Mouse (Mus musculus): ENCODE measurements at regions not wholly inside any gene's neighbourhood (a gene's known extent, or its start where the extent isn't known, plus 50 kb on each side); places are given as distances from the start of the nearest gene placed in this dataset.
A peak's percentile ranks its signal among the peaks of the same experiment; 100 is the strongest.

DNA sequence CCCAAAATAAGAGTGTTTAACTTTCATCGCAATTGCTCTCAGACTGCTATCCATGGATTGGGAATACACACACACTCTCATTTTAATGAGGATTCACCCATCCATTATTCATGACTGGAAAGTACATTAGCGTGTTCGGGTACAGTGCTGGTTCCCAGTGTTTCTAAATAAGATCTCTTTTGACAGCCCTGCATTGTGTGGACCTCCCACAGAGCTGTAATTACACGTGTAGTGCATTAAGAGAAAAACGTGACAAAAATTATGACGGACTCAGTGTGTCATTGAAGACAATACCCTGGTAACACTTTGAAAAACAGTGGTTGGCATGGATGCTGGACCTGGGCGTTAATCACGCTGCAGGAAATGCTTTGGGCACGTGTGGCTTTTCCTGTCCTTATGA is 257.6 kb upstream of the Ppp2r3a start:
- no peaks in the 10 kb centered on the region for H3K36me3 ChIP-seq
- no peak overlapping the region for H3K4me2 ChIP-seq (replicated peaks)
- no peak for ATAC-seq (ENCODE audit: low FRiP score, low read depth)
- H3K9me3 ChIP-seq, result no peaks in the 10 kb centered on the region
- H3K4me3 ChIP-seq, result no peak overlapping the region
- 74% methylated on average over 9 of the region's 9 CpGs for WGBS
- no peak overlapping the region for H3K27ac ChIP-seq
- no peaks in the 10 kb centered on the region for H3K27me3 ChIP-seq (replicated peaks)
- H3K9ac ChIP-seq, result no peak overlapping the region
- no peaks in the 10 kb centered on the region for H3K4me1 ChIP-seq

DNA sequence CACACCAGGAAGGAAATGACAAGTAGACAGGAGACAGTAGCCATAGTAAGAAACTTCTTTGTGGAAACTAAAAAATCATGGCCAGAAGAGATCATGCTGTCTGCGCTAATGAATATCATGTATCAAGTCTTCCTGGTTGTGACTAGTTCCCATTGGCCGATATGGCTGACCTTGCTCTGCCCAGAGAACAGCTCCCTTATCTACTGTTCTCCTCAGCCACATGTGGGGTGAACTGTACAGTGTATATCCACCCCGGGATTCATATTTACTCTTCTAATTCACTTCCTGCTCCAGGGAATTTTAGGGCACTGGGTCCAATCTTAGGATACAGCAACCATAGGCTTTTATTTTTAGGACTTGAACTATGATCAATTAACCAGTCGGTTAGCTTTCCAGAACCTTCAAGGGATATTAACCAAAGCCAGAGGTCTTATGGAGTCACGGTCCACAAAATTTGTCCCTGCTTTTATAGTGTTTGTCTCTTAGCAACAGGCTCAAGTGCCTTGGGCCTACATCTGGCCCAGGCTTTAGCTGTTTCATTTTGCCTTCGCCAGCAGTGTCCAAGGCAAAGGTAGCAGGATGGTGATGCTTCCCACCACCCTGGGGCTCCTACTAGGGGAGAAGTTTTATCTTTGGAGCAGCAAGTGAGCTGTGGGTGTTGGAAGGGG is 255.6 kb upstream of the Ppp2r3a start:
- Histone ChIP-seq H3K4me1 (no peaks in the 10 kb centered on the region), H3K9ac (no peak overlapping the region), H3K4me3 (no peak overlapping the region), H3K27me3 (replicated peaks) (no peaks in the 10 kb centered on the region), H3K9me3 (no peaks in the 10 kb centered on the region), H3K36me3 (no peaks in the 10 kb centered on the region), H3K4me2 (replicated peaks) (no peak overlapping the region), H3K27ac (no peak overlapping the region)
- 75% methylated on average over 6 of the region's 6 CpGs for WGBS
- no peak for ATAC-seq (ENCODE audit: low FRiP score, low read depth)

DNA sequence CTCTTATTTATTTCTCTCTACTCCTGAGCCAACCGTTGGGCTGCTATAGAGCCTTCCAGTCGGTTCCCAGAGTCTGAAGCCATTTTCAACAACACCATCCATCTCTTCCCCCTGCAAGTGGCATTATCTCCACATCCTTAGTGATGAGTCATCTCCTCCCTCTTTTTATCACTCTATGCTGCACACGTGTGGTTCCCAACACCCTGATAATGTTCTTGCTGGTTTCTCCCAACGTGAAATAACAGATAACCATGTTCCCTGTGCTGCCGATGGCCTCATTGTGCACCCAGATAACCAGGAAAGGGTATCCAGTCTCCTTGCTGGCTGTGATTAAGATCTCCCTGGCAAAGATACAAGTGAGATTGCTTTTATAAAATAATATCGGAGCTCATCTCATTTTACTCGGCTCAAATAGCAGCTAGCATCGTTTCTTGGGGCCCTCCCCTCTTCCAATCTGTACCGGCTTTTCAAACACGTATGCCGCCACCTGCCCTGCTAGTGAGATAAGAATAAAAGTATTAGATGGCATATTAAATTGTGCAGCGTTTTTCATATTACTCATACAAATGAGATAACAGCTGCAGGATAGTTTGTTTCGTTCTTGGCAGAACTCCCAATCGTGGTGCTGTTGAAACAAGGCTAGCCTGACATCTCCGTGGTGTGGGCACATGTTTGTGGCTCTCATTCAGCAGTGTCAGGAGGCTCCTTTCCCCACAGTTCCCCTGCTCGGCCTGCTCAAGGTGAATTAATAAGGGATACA is 250.3 kb upstream of the Ppp2r3a start:
- H3K9ac ChIP-seq, result no peak overlapping the region
- H3K4me1 ChIP-seq, result no peaks in the 10 kb centered on the region
- ATAC-seq (ENCODE audit: low FRiP score, low read depth), result no peak
- 85% methylated on average over 16 of the region's 16 CpGs for WGBS
- no peaks in the 10 kb centered on the region for H3K9me3 ChIP-seq
- H3K36me3 ChIP-seq, result no peaks in the 10 kb centered on the region
- no peak overlapping the region for H3K4me3 ChIP-seq
- no peak overlapping the region for H3K4me2 ChIP-seq (replicated peaks)
- H3K27ac ChIP-seq, result no peak overlapping the region
- no peaks in the 10 kb centered on the region for H3K27me3 ChIP-seq (replicated peaks)

DNA sequence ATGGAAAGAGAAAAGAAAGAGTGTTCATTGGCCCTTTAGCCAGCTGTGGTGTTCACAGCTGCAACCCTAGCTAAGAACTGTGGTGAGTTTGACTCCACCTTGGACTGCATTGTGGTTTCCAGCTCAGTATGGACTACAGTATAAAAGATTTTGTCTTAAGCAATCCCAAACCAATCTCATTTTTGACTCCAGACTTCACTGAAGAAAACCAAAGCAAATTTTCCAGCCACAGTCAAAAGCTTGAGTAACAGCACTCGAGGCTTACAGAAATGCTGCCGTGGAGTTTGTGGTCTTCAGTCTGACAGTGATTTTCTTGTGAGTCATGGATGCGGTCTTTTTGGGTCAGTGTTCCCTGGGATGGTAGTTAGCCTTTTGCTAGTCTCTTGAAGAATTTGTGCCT is 249.4 kb upstream of the Ppp2r3a start:
- H3K9ac ChIP-seq, result no peak overlapping the region
- no peaks in the 10 kb centered on the region for H3K9me3 ChIP-seq
- H3K4me2 ChIP-seq (replicated peaks), result no peak overlapping the region
- ATAC-seq (ENCODE audit: low FRiP score, low read depth), result no peak
- H3K4me1 ChIP-seq, result no peaks in the 10 kb centered on the region
- no peak overlapping the region for H3K4me3 ChIP-seq
- H3K36me3 ChIP-seq, result no peaks in the 10 kb centered on the region
- 89% methylated on average over 3 of the region's 3 CpGs for WGBS
- H3K27me3 ChIP-seq (replicated peaks), result no peaks in the 10 kb centered on the region
- H3K27ac ChIP-seq, result no peak overlapping the region

DNA sequence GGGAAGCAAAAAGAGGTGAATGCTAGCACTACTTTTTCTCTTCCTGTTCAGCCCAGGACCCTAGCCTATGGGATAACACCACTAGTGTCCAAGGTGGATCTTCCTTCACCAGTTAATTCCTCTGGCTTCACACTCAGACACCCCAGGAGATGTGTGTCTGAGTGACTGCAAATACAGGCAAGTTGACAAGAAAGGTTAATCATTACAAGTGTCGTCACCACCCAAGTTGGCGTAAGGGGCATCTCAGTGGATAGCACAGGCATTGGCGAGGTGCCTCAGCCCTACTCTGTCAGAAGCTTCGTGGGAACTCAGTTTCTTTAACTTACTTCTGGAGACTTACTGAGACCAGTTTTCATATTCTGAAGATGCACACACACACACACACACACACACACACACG is 247.1 kb upstream of the Ppp2r3a start:
- Histone ChIP-seq H3K4me2 (replicated peaks) (no peak overlapping the region), H3K9ac (no peak overlapping the region), H3K9me3 (no peaks in the 10 kb centered on the region), H3K4me1 (no peaks in the 10 kb centered on the region), H3K27me3 (replicated peaks) (no peaks in the 10 kb centered on the region), H3K36me3 (no peaks in the 10 kb centered on the region), H3K27ac (no peak overlapping the region), H3K4me3 (no peak overlapping the region)
- no peak for ATAC-seq (ENCODE audit: low FRiP score, low read depth)
- 94% methylated on average over 5 of the region's 5 CpGs for WGBS

DNA sequence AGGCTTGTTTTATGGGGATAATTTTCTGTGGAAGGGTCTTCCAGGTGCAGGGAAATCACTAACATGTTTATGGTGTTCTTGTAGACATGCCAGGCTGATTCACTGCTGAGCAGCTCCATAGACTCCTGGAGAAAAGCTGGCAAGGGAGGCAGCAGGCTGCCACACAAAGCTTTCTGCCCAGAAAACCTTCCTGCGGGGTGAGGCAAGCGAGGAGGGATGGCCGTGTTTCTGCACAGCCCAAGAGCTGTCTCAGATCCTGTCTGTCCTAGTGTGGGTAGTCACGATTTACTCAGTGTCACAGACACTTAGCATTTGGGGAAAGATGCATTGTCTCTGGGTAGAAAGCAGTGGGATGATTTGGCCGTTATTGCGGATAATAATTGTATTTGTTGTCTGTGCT is 244.2 kb upstream of the Ppp2r3a start:
- Histone ChIP-seq H3K36me3 (no peaks in the 10 kb centered on the region), H3K9ac (no peak overlapping the region), H3K9me3 (no peaks in the 10 kb centered on the region), H3K27ac (no peak overlapping the region), H3K4me1 (no peaks in the 10 kb centered on the region), H3K27me3 (replicated peaks) (no peaks in the 10 kb centered on the region), H3K4me3 (no peak overlapping the region), H3K4me2 (replicated peaks) (no peak overlapping the region)
- 69% methylated on average over 6 of the region's 6 CpGs for WGBS
- no peak for ATAC-seq (ENCODE audit: low FRiP score, low read depth)

DNA sequence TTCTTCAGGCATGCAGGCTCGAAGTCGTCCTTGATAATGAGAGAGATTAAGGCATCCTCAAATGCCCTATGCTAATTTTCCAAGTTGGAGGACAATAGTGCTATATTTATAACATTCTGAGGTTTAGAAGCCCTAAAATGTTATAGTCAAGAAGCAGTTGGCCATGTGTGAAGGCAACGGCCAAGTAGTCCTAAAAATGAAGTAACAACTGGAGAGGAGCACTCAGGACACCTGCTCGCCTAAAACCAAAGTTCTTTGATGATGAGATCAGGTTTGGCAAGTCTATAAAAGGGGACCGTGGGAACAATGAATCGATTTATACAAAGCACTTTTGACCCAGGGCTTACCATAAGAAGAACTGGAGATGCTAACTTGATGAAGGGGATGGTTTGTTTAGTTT is 237.4 kb upstream of the Ppp2r3a start:
- Histone ChIP-seq H3K4me3 (no peak overlapping the region), H3K4me2 (replicated peaks) (no peak overlapping the region), H3K4me1 (no peaks in the 10 kb centered on the region), H3K27me3 (replicated peaks) (no peaks in the 10 kb centered on the region), H3K36me3 (no peaks in the 10 kb centered on the region), H3K9me3 (no peaks in the 10 kb centered on the region), H3K9ac (no peak overlapping the region), H3K27ac (no peak overlapping the region)
- 84% methylated on average over 6 of the region's 6 CpGs for WGBS
- ATAC-seq (ENCODE audit: low FRiP score, low read depth), result no peak

DNA sequence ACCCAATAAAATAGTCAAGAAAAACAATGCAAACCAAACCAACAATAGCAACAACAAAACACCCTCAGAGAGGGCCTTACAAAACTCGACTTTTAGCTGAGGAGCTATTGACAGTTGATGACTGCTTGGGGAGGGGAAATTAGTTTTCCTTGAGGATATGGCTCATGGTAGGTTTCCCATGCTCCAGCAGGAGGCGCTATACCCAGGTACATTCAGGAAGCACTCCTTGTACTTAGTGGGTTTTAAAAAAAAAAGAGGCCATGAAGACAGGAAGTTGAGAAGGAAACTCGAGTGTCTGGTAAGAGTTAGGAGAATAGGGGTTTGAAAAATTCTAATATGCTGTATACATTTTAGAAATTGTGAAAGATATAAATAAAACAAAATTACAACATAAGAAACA is 224.6 kb upstream of the Ppp2r3a start:
- Histone ChIP-seq H3K36me3 (no peaks in the 10 kb centered on the region), H3K4me3 (no peak overlapping the region), H3K4me1 (peaks cover 19% of the 10 kb centered on the region), H3K4me2 (replicated peaks) (no peak overlapping the region), H3K9me3 (no peaks in the 10 kb centered on the region), H3K9ac (no peak overlapping the region), H3K27ac (no peak overlapping the region), H3K27me3 (replicated peaks) (no peaks in the 10 kb centered on the region)
- WGBS, result 68% methylated on average over 3 of the region's 3 CpGs
- no peak for ATAC-seq (ENCODE audit: low FRiP score, low read depth)

DNA sequence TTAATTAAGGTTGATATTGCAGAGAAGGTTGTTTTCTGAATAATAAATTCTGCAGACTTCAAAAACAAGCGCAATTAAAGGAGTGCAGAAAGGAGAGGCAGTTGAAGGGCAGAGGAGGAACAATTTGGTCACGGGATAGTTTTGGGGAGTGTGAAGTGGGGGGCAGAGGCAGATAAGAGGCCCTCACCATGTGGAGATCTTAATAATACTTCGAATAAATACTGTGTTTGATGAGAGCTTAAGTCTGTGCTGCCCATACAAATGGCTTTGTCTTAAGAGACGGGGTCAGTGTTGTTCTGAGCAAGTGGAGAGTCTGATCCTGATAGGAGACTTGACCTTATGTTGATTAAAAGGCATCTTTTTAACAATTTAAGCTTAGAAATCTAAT is 221.5 kb upstream of the Ppp2r3a start:
- peak; percentile 42; the same call in 1 of the 2 replicates for ATAC-seq (ENCODE audit: low FRiP score, low read depth)
- H3K27ac ChIP-seq, result no peak overlapping the region

DNA sequence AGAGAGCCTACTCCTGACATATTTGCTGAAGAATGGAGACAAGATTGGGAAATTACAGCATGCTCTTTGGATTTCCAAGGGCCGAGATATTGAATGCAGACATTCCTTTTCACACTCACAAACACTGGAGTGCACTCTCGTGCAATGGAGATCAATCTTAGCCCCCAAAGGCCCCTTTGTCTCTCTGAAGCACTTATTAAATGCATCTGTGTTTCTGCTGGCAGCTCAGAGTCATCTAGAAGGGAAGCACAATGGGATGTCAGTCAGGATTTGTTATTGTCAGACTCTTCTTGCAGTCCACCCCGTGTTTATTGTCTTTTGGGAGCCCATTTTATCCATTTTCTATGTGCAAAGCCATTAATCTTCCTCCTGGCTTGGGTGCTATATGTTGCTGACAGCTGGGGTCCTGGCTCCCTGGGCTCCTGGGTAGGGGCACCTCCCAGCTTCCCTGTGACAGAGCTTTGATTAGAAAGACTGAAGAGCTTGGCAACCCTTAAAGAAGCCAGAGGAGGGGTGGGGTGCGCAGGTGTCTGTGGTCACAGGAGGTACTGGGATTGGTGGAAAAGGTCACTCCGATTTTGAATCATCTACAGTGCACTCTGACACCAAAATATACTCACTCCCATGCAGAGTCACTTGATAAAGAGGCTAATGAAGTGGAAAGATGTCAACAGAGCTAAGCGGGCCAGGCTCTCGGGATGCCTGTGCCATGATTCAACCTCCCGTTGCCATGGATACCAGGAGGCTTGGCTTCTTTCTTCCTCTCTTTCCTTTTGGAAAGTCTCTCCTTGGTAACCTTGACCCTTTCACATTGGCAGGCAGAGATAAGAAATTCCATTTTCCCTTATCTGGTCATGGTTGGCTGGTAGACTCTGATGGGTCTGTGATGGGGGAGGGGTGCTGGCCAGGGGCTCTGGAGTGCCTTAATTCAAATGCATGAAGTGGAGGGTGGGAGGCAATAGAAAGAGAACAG is 220.8 kb upstream of the Ppp2r3a start:
- no peak overlapping the region for H3K9ac ChIP-seq
- H3K4me3 ChIP-seq, result no peak overlapping the region
- peak overlapping the region; percentile 17; the same call in 1 of the 2 replicates for H3K27ac ChIP-seq
- H3K4me2 ChIP-seq (replicated peaks), result peak overlapping the region; percentile 5
- H3K27me3 ChIP-seq (replicated peaks), result 0 out of 2 replicates have a peak, but pooled peaks cover 3% of the 10 kb centered on the region
- ATAC-seq (ENCODE audit: low FRiP score, low read depth), result peak; percentile 86
- H3K4me1 ChIP-seq, result peaks cover 19% of the 10 kb centered on the region
- no peaks in the 10 kb centered on the region for H3K9me3 ChIP-seq
- WGBS, result 25% methylated on average over 8 of the region's 8 CpGs
- no peaks in the 10 kb centered on the region for H3K36me3 ChIP-seq

More for the DNA sequence above, 221.5 kb upstream of the Ppp2r3a start:
- no peak overlapping the region for H3K4me3 ChIP-seq
- no peaks in the 10 kb centered on the region for H3K27me3 ChIP-seq (replicated peaks)
- WGBS, result 59% methylated on average over 4 of the region's 4 CpGs
- H3K36me3 ChIP-seq, result no peaks in the 10 kb centered on the region
- no peaks in the 10 kb centered on the region for H3K9me3 ChIP-seq
- H3K4me1 ChIP-seq, result peaks cover 19% of the 10 kb centered on the region
- H3K4me2 ChIP-seq (replicated peaks), result no peak overlapping the region
- H3K9ac ChIP-seq, result no peak overlapping the region

DNA sequence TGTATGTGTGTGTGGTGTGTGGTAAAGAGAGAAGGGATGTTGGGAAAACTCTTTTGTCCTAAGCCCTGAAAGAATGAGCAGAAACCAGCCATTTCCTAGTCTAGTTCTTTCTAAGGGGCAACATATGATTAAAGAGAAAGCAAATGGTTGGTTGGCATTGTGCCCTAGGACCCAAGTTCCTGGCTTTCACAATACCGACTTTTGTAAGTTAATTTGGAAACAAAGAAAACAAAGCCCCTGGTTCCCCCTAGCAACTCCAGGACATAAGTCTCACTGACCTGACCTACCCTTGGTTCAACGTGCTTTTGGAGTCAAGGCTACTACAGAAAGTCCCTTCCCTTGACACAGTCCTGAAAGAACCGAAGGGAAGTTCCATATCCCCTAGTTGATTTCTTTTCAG is 220.1 kb upstream of the Ppp2r3a start:
- Histone ChIP-seq H3K4me1 (peaks cover 19% of the 10 kb centered on the region), H3K4me2 (replicated peaks) (peak overlapping the region; percentile 5; the same call in 1 of the 2 replicates), H3K4me3 (no peak overlapping the region), H3K27me3 (replicated peaks) (0 out of 2 replicates have a peak, but pooled peaks cover 3% of the 10 kb centered on the region), H3K9me3 (no peaks in the 10 kb centered on the region), H3K27ac (peak overlapping the region; percentile 17; the same call in 1 of the 2 replicates), H3K36me3 (no peaks in the 10 kb centered on the region), H3K9ac (no peak overlapping the region)
- 0 out of 2 replicates have a peak, but pooled peaks have one; percentile 34 for ATAC-seq (ENCODE audit: low FRiP score, low read depth)
- WGBS, result 21% methylated on average over 3 of the region's 3 CpGs

DNA sequence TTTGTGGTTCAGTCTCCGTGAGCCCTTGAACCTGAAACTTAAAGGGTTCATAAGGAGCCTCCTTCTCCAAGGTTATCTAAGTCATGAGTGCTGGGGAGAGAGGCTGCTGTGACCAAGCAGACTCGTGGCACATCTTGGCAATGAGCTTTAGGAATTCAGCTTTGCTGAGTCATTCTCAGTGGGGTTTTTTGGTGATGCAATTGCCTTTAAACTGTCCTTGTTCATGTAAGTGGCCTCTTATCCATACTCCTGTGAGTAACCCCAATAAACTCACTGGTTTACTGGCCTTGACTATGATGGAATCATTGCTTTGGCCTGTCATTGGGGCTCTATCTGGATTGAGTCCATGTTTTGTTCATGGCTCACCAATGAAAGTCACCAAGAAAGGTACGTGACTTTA is 218.2 kb upstream of the Ppp2r3a start:
- no peaks in the 10 kb centered on the region for H3K36me3 ChIP-seq
- no peak overlapping the region for H3K4me2 ChIP-seq (replicated peaks)
- 86% methylated on average over 3 of the region's 3 CpGs for WGBS
- no peak overlapping the region for H3K9ac ChIP-seq
- ATAC-seq (ENCODE audit: low FRiP score, low read depth), result no peak
- H3K9me3 ChIP-seq, result no peaks in the 10 kb centered on the region
- no peak overlapping the region for H3K27ac ChIP-seq
- no peak overlapping the region for H3K4me3 ChIP-seq
- peaks cover 23% of the 10 kb centered on the region for H3K4me1 ChIP-seq
- H3K27me3 ChIP-seq (replicated peaks), result 0 out of 2 replicates have a peak, but pooled peaks cover 3% of the 10 kb centered on the region
